Mouse (Mus musculus): ENCODE results near the gene Smad6. TPM values are rescaled to one million over a fixed set of nuclear protein-coding genes. Genes with fewer than 3 reads are reported as not detected.

The Smad6 gene
- polyA plus RNA-seq, 1 experiment from 2014 or later: 2.0 TPM

DNA sequence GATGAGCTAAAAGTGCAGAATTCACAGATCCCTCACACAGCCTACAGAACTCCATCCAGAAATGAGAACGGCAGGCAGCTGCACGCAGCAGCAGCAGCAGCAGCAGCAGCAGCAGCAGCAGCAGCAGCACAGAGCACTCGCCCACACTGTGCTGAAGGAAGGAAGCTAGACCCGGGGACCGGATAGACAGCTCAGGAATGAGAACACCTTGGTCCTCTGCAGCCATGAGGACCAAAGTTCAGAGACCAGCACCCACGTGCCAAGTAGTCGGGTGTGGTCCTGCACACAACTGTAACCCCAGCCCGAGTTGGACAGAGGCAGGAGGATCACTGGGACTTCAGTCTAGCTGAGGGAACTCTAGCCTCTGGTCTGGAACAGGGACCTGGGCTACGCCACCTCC is 22.7 kb downstream of the Smad6 start:
- no peak overlapping the region for H3K4me3 ChIP-seq
- H3K27ac ChIP-seq (replicated peaks): no peak overlapping the region
- H3K9me3 ChIP-seq: no peaks in the 10 kb centered on the region
- ATAC-seq (replicated peaks): no peak
- no peaks in the 10 kb centered on the region for H3K36me3 ChIP-seq
- 90% methylated on average over 9 of the region's 9 CpGs for WGBS
- H3K9ac ChIP-seq (replicated peaks): no peak overlapping the region
- H3K4me1 ChIP-seq: peaks cover 21% of the 10 kb centered on the region; the same call in 1 of the 2 replicates
- H3K4me2 ChIP-seq (replicated peaks): no peak overlapping the region
- H3K27me3 ChIP-seq: no peaks in the 10 kb centered on the region

GRCm38 (mm10) chr9:63998026-63998425 is 23.8 kb downstream of the Smad6 start:
- H3K27ac ChIP-seq (replicated peaks): peak overlapping the region; percentile 41; the same call in 1 of the 2 replicates
- no peaks in the 10 kb centered on the region for H3K36me3 ChIP-seq
- no peak overlapping the region for H3K4me3 ChIP-seq
- H3K9ac ChIP-seq (replicated peaks): no peak overlapping the region
- H3K4me1 ChIP-seq: peaks cover 21% of the 10 kb centered on the region; the same call in 1 of the 2 replicates
- ATAC-seq (replicated peaks): no peak
- no peak overlapping the region for H3K4me2 ChIP-seq (replicated peaks)
- H3K9me3 ChIP-seq: no peaks in the 10 kb centered on the region
- 57% methylated on average over 14 of the region's 14 CpGs for WGBS
- H3K27me3 ChIP-seq: no peaks in the 10 kb centered on the region

GRCm38 (mm10) chr9:63997439-63997838 is 24.4 kb downstream of the Smad6 start:
- Histone ChIP-seq H3K4me2 (replicated peaks) (no peak overlapping the region), H3K9ac (replicated peaks) (no peak overlapping the region), H3K27me3 (no peaks in the 10 kb centered on the region), H3K36me3 (no peaks in the 10 kb centered on the region), H3K27ac (replicated peaks) (peak overlapping the region; percentile 41; the same call in 1 of the 2 replicates), H3K4me3 (no peak overlapping the region), H3K4me1 (peaks cover 19% of the 10 kb centered on the region; the same call in 1 of the 2 replicates), H3K9me3 (no peaks in the 10 kb centered on the region)
- peak; percentile 76 for ATAC-seq (replicated peaks)
- 43% methylated on average over 4 of the region's 4 CpGs for WGBS

DNA sequence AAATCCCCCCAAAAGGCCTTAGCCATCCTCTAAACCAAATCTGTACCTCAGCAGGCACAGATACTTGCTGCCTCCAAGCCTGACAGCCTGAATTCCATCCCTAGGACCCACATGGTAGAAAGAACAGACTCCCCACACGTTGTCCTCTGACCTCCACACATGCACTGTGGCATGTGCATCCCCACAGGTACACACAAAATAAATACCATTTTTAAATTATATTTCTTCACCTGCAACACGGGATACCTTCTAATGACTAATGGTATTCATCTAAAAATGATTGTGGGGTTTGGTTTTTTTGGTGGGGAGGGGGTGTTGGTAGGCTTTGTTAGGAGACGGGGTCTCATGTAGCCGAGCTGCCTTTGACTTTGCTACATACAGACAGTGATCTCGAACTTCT is 28.6 kb downstream of the Smad6 start:
- Histone ChIP-seq H3K27ac (replicated peaks) (no peak overlapping the region), H3K9ac (replicated peaks) (no peak overlapping the region), H3K36me3 (no peaks in the 10 kb centered on the region), H3K4me3 (no peak overlapping the region), H3K9me3 (no peaks in the 10 kb centered on the region), H3K4me1 (peaks cover 15% of the 10 kb centered on the region), H3K4me2 (replicated peaks) (no peak overlapping the region), H3K27me3 (no peaks in the 10 kb centered on the region)
- no peak for ATAC-seq (replicated peaks)
- WGBS: 89% methylated on average over 5 of the region's 5 CpGs

DNA sequence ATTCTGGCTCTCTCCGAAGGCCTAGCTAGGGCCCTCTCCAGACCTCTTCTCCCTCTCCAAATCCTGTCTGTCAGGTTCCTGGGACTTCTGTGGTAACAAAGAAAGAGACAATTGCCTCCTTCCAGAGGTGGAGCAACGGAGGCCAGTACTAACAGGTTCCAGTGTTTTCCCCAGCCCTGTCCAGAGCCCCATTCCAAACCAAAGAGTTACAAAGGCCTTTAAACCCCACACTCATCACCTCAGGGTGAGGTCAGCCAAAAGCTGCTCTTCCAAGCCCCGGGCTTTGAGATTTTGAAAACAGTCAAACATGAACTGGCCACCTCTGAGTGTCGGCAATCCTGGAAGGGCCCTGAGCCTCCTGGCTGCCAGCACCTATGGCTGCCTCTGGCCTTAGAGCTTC is 29.1 kb downstream of the Smad6 start:
- no peak overlapping the region for H3K4me3 ChIP-seq
- no peaks in the 10 kb centered on the region for H3K9me3 ChIP-seq
- no peaks in the 10 kb centered on the region for H3K36me3 ChIP-seq
- peaks cover 11% of the 10 kb centered on the region for H3K4me1 ChIP-seq
- 56% methylated on average over 4 of the region's 4 CpGs for WGBS
- H3K9ac ChIP-seq (replicated peaks): no peak overlapping the region
- ATAC-seq (replicated peaks): no peak
- no peaks in the 10 kb centered on the region for H3K27me3 ChIP-seq
- no peak overlapping the region for H3K4me2 ChIP-seq (replicated peaks)
- no peak overlapping the region for H3K27ac ChIP-seq (replicated peaks)

DNA sequence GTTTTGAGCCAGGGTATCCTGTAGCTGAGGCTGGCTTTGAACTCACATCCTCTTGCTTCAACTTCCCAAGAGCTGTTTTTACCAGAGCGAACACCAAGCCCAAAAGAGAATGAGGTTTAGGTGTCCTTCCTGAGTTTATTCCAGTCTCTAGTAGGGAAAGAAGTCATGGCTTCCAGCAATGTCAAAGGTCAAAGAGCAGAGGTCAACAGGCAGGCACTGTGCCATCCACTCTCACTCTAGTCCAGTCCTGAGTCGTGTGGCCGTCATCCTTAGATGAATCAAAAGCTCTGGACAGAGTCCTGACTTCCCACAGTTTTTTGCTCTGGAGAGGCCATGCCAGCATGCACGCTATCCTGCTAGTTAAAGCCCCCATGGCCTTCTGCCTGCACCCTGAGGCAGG is 30.7 kb downstream of the Smad6 start:
- 81% methylated on average over 4 of the region's 4 CpGs for WGBS
- Histone ChIP-seq H3K36me3 (no peaks in the 10 kb centered on the region), H3K4me3 (no peak overlapping the region), H3K9me3 (no peaks in the 10 kb centered on the region), H3K27ac (replicated peaks) (no peak overlapping the region), H3K4me2 (replicated peaks) (no peak overlapping the region), H3K4me1 (peaks cover 8% of the 10 kb centered on the region; the same call in 1 of the 2 replicates), H3K27me3 (no peaks in the 10 kb centered on the region), H3K9ac (replicated peaks) (no peak overlapping the region)
- ATAC-seq (replicated peaks): no peak

- H3K9ac ChIP-seq (replicated peaks): no peak overlapping the region
- no peaks in the 10 kb centered on the region for H3K9me3 ChIP-seq
- no peaks in the 10 kb centered on the region for H3K27me3 ChIP-seq
- H3K36me3 ChIP-seq: no peaks in the 10 kb centered on the region
- no peak for ATAC-seq (replicated peaks)
- WGBS: 52% methylated on average over 8 of the region's 8 CpGs
- no peak overlapping the region for H3K4me3 ChIP-seq
- peaks cover 8% of the 10 kb centered on the region; the same call in 1 of the 2 replicates for H3K4me1 ChIP-seq
- no peak overlapping the region for H3K27ac ChIP-seq (replicated peaks)
- H3K4me2 ChIP-seq (replicated peaks): no peak overlapping the region
Observed at GRCm38 (mm10) chr9:63989641-63990040, 32.2 kb downstream of the Smad6 start.

DNA sequence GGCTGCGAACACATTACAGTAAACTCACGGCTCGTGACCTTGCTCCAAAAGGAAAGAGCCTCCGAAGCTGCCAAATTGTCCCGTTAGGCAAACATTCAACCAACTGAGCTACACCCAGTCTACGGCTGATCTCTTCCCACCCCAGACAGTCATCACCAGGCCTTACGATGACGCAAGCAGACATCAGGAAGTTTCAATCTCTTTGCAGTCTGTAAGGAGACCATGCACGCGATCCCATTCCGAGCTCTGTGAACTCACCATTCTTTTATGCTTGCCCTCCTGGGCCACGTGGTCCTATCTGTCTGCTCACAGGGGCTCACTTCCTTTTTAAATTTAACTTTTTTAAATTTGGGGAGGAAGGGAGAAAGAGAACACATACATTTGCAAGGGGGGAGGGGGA is 32.6 kb downstream of the Smad6 start:
- Histone ChIP-seq H3K4me2 (replicated peaks) (no peak overlapping the region), H3K4me3 (no peak overlapping the region), H3K36me3 (no peaks in the 10 kb centered on the region), H3K27me3 (no peaks in the 10 kb centered on the region), H3K4me1 (peaks cover 10% of the 10 kb centered on the region), H3K27ac (replicated peaks) (no peak overlapping the region), H3K9ac (replicated peaks) (no peak overlapping the region), H3K9me3 (no peaks in the 10 kb centered on the region)
- 82% methylated on average over 12 of the region's 12 CpGs for WGBS
- no peak for ATAC-seq (replicated peaks)

GRCm38 (mm10) chr9:63985125-63985524 is 36.7 kb downstream of the Smad6 start:
- H3K4me1 ChIP-seq: peaks cover 29% of the 10 kb centered on the region
- H3K9me3 ChIP-seq: no peaks in the 10 kb centered on the region
- no peak overlapping the region for H3K9ac ChIP-seq (replicated peaks)
- no peak for ATAC-seq (replicated peaks)
- 85% methylated on average over 6 of the region's 6 CpGs for WGBS
- H3K4me2 ChIP-seq (replicated peaks): no peak overlapping the region
- no peaks in the 10 kb centered on the region for H3K27me3 ChIP-seq
- no peak overlapping the region for H3K27ac ChIP-seq (replicated peaks)
- H3K36me3 ChIP-seq: no peaks in the 10 kb centered on the region
- H3K4me3 ChIP-seq: no peak overlapping the region

- Histone ChIP-seq H3K27ac (replicated peaks) (no peak overlapping the region), H3K36me3 (no peaks in the 10 kb centered on the region), H3K9ac (replicated peaks) (no peak overlapping the region), H3K4me2 (replicated peaks) (no peak overlapping the region), H3K9me3 (no peaks in the 10 kb centered on the region), H3K4me1 (peaks cover 27% of the 10 kb centered on the region), H3K27me3 (no peaks in the 10 kb centered on the region), H3K4me3 (no peak overlapping the region)
- WGBS: 81% methylated on average over 12 of the region's 12 CpGs
- ATAC-seq (replicated peaks): no peak
Observed at GRCm38 (mm10) chr9:63982937-63983632, 38.8 kb downstream of the Smad6 start.

GRCm38 (mm10) chr9:63981912-63982311 is 39.9 kb downstream of the Smad6 start:
- Histone ChIP-seq H3K9me3 (no peaks in the 10 kb centered on the region), H3K4me2 (replicated peaks) (no peak overlapping the region), H3K4me1 (peaks cover 27% of the 10 kb centered on the region), H3K36me3 (no peaks in the 10 kb centered on the region), H3K27me3 (no peaks in the 10 kb centered on the region), H3K27ac (replicated peaks) (no peak overlapping the region), H3K4me3 (no peak overlapping the region), H3K9ac (replicated peaks) (no peak overlapping the region)
- no peak for ATAC-seq (replicated peaks)
- WGBS: 74% methylated on average over 4 of the region's 4 CpGs

GRCm38 (mm10) chr9:63981371-63981770 is 40.5 kb downstream of the Smad6 start:
- H3K4me3 ChIP-seq: no peak overlapping the region
- no peak overlapping the region for H3K4me2 ChIP-seq (replicated peaks)
- no peaks in the 10 kb centered on the region for H3K27me3 ChIP-seq
- H3K36me3 ChIP-seq: no peaks in the 10 kb centered on the region
- WGBS: 85% methylated on average over 4 of the region's 4 CpGs
- peaks cover 29% of the 10 kb centered on the region for H3K4me1 ChIP-seq
- no peak overlapping the region for H3K9ac ChIP-seq (replicated peaks)
- no peaks in the 10 kb centered on the region for H3K9me3 ChIP-seq
- no peak overlapping the region for H3K27ac ChIP-seq (replicated peaks)
- no peak for ATAC-seq (replicated peaks)

Measured in forebrain, embryonic 15.5 days (tissue).